In the genomic region with DNA sequence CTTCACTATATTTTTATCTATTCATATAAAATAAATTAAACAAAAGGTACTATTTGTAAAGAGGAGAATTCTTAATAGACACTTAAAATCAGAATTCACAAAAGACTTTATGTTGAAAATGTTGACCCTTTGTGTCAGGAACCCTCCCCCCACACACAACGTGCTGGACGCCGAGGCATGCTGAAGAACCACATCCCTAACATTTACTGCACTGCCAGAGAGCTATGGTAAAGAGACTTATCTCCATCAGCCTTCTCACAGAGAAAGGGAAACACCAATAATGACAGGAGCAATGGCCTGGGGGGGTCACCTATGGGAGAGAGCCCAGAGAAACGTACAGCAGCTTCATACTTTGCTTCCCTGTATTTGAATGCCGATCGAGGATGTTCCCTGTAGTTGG, we compare ENCODE assay signal across 28 mouse cellular contexts.
"Had no signal": no experiment of that assay in that cellular context is flagged by ENCODE, and none has a peak within 500 bp of the region (broad histone marks: within the 10 kb centered on the region; RNA-seq: fewer than 3 reads in every experiment).

No protein-coding gene starts in this region.

- H3K4me2 ChIP-seq: embryonic facial prominence, embryonic 12.5 days; embryonic facial prominence, embryonic 13.5 days; embryonic facial prominence, embryonic 15.5 days; forebrain, embryonic 12.5 days; forebrain, embryonic 13.5 days; forebrain, embryonic 15.5 days had no signal

- H3K4me1 ChIP-seq: embryonic facial prominence, embryonic 13.5 days; embryonic facial prominence, embryonic 15.5 days; forebrain, embryonic 10.5 days; forebrain, embryonic 13.5 days; forebrain, embryonic 15.5 days had no signal

- H3K4me3 ChIP-seq: embryonic facial prominence, embryonic 10.5 days; embryonic facial prominence, embryonic 12.5 days; embryonic facial prominence, embryonic 13.5 days; embryonic facial prominence, embryonic 15.5 days; erythroblast, embryonic 14.5 days; forebrain, embryonic 10.5 days; forebrain, embryonic 12.5 days; forebrain, embryonic 13.5 days; forebrain, embryonic 15.5 days; gastrocnemius, adult 2 months; heart, adult 2 months had no signal

- ATAC-seq: forebrain, embryonic 13.5 days; forebrain, embryonic 14.5 days; forebrain, embryonic 15.5 days; forebrain, embryonic 16.5 days; forebrain, postnatal 0 days had no signal

- H3K9me3 ChIP-seq: embryonic facial prominence, embryonic 10.5 days; embryonic facial prominence, embryonic 12.5 days; embryonic facial prominence, embryonic 13.5 days; embryonic facial prominence, embryonic 15.5 days; forebrain, embryonic 10.5 days; forebrain, embryonic 12.5 days; forebrain, embryonic 13.5 days; forebrain, embryonic 15.5 days had no signal

- DNase-seq: cerebellum, adult 2 months; cerebellum, adult 8-10 months; cerebellum, adult 9-10 months; cerebellum, adult 9-11 months; cerebellum, postnatal 10 days; cerebellum, postnatal 14 days; cerebellum, postnatal 25 days; cerebellum, postnatal 36 days; embryo, embryonic 11 days; forebrain, postnatal 0 days; gastrocnemius, adult 2 months; gastrocnemius, postnatal 10 days; gastrocnemius, postnatal 14 days; gastrocnemius, postnatal 25 days; gastrocnemius, postnatal 36 days; heart, adult 18-20 months; heart, adult 2 months had no signal

- H3K9ac ChIP-seq: embryonic facial prominence, embryonic 12.5 days; embryonic facial prominence, embryonic 13.5 days; embryonic facial prominence, embryonic 15.5 days; forebrain, embryonic 12.5 days; forebrain, embryonic 13.5 days; forebrain, embryonic 15.5 days; forebrain, postnatal 0 days had no signal

- H3K27me3 ChIP-seq: embryonic facial prominence, embryonic 12.5 days; embryonic facial prominence, embryonic 13.5 days; embryonic facial prominence, embryonic 15.5 days; forebrain, embryonic 12.5 days; forebrain, embryonic 13.5 days; forebrain, embryonic 15.5 days had no signal

- H3K27ac ChIP-seq: embryonic facial prominence, embryonic 10.5 days; embryonic facial prominence, embryonic 12.5 days; embryonic facial prominence, embryonic 13.5 days; embryonic facial prominence, embryonic 15.5 days; forebrain, embryonic 10.5 days; forebrain, embryonic 12.5 days; forebrain, embryonic 13.5 days; forebrain, embryonic 15.5 days; gastrocnemius, adult 2 months; heart, adult 2 months had no signal

- H3K36me3 ChIP-seq: embryonic facial prominence, embryonic 15.5 days; forebrain, embryonic 12.5 days; forebrain, embryonic 15.5 days had no signal
